Mouse (Mus musculus): ENCODE measurements at regions not wholly inside any gene's neighbourhood (a gene's known extent, or its start where the extent isn't known, plus 50 kb on each side); places are given as distances from the start of the nearest gene placed in this dataset.

DNA sequence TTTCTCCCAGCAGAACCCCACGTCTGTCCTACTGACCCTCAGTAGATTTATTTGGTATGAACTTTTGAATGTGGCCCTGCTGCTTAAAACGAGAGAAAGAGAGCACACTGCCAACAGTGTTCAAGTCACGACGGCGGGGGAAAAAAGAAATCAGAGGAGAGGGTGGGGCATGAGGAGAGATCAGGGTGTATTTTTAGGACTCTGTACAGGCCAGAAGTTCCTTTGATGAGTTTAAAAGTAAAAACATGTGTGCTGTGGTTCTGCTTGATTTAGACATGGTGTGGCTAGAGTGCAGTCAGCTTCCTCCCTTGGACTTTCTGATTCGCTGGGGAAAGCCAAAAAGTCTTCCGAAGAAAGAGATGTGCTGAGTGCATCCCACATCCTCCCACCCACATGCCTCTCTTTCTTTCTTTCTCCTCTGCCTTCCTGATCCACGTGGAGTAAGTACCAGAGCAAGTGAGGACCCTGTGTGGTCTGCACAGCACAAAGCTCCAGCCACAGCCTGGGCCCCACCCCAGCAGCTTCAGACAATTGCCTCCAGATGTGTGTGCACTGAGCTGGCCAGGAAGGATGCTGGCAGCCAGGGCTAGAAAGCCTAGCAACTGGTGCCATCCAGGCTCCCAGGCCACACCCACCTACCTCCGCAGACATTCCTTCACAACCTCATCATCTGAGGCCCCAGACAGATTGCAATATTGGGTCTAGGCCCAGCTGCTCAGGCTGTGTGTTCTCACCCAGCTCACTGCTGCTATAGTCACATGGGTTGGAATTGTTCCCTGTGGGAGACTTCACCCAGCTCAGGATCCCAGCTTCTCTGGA lies 78.5 kb upstream of the Cdh5 start:
- peak; percentile 48 to 57 for DNase-seq (ENCODE audit: low spot score in 2 of 2)

DNA sequence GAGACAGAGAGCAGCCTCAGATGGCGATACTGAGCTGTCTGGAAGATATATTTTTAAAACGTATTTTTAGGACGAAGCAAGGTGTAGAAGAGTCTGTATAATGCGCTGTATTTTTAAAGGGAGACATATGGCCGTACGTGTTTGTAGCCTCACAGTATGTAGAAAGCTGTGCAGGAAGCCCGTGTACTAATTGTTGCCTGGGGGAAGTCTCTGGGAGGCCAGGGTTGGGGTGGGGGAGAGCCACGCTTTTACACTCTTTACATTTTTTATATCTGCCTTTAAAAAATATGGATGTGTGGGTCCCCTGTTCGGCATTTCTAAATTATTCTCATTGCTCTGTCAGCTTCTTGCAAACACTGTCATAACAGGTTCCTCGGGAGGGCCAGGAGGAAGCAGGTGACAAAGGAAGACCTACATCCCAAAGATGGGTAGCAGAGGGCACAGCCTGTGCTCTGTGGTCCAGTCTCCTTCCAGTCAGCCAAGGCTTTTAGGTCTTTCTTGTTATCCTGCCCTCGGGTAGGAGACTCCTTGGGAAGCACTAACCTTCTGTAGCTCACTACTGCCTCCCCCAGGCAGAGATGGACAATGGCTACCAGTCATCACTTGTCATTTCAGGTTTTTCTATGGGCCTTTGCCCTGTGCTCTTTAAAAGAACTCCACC lies 74.1 kb upstream of the Cdh5 start:
- no peak for DNase-seq (ENCODE audit: low spot score in 2 of 2)

GRCm38 (mm10) chr8:104028626-104029025 lies 72.8 kb upstream of the Cdh5 start:
- DNase-seq (ENCODE audit: low spot score in 2 of 2) = peak in 1 of 2 experiments; percentile 85

- no peak for DNase-seq (ENCODE audit: low spot score in 2 of 2)
Observed at GRCm38 (mm10) chr8:104032179-104032578, 69.2 kb upstream of the Cdh5 start.

GRCm38 (mm10) chr8:104033148-104033547 lies 68.3 kb upstream of the Cdh5 start:
- DNase-seq (ENCODE audit: low spot score in 2 of 2) = no peak

- no peak for DNase-seq (ENCODE audit: low spot score in 2 of 2)
Observed at GRCm38 (mm10) chr8:104034286-104034685, 67.1 kb upstream of the Cdh5 start.

DNA sequence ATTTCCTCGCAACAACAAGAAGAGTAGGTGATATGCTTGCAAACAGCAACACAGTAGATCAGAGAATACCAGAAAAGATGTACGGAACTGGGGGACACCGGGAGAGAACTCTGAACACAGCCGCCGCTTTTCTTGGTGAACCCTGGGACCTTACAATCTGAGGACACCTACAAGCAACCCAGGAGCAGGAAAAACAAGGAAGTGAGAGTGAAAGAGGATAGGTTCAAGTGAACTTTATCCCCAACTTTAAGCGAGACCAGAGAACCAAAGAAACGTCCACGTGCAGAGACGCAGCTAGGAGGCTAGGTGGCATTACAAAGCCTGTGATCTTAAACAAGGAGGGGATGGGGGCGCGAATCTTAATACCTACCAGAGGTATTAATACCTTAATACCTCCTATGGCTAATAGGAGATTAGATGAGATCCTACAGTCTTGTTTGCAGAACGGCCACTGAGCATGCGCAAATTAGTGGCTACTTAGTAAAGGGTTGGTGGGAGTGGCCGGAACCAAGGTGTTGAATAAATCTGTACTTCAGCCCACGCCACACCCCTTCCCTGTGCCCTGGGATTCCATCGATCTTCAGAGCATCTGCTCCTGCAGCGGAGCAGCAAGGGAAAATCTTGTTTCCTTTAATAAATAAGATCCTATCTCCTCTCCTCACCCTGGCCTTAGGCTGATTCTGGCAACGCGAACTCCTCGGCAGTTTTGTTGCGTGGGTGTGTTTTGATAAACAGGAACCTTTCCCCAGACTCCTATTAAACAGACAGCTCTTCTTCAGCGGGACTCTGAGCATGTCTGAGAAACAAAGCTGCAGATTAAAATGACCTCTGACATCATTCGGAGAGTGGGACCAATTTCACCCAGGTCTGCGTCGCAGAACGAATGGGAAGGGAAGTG lies 64.6 kb upstream of the Cdh5 start:
- DNase-seq (ENCODE audit: low spot score in 2 of 2) = no peak

DNA sequence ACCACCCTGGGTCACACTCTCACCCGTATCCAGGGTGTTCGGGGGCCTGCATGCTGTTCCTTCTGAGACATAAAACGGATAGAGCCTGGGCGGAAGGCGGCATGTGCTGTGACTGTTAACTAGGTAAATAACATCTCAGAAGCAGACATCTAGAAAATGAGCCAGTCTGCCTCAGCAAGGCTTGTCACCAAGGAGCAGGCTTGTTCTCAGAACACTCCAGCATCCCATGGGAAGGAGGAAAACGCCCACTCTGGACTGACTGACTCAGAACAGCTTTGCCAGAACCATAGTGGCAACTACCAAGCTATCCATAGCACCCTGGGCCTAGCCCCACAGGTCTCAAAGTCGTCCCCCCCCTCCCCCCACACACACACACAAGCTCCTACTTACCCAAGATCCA lies 63.8 kb upstream of the Cdh5 start:
- no peak for DNase-seq (ENCODE audit: low spot score in 2 of 2)

- no peak for DNase-seq (ENCODE audit: low spot score in 2 of 2)
Observed at GRCm38 (mm10) chr8:104039526-104039925, 61.9 kb upstream of the Cdh5 start.

GRCm38 (mm10) chr8:104041522-104041921 lies 59.9 kb upstream of the Cdh5 start:
- DNase-seq (ENCODE audit: low spot score in 2 of 2) = no peak

DNA sequence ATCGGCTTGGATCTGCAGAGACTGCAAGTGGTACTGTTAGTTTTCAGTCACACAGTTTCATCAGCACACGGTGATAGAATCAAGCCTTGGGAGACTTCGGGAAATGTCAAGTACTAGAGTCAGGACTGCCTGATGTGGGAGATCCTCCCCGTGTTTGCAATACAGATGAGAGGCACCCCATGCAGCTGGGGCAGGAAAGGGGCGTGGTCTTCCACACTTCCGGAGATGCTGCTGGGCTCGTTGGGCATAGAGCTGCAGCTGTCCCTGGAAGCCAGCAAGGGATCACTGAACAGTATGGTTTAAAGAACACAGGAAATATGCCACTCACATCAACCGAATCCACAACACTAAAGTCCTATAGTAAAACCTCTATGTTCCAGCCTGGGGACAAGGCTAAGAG lies 59.0 kb upstream of the Cdh5 start:
- no peak for DNase-seq (ENCODE audit: low spot score in 2 of 2)

- DNase-seq (ENCODE audit: low spot score in 2 of 2) = no peak
Observed at GRCm38 (mm10) chr8:104048037-104048436, 53.4 kb upstream of the Cdh5 start.

- no peak for DNase-seq (ENCODE audit: low spot score in 2 of 2)
Observed at GRCm38 (mm10) chr8:104049181-104049580, 52.2 kb upstream of the Cdh5 start.

DNA sequence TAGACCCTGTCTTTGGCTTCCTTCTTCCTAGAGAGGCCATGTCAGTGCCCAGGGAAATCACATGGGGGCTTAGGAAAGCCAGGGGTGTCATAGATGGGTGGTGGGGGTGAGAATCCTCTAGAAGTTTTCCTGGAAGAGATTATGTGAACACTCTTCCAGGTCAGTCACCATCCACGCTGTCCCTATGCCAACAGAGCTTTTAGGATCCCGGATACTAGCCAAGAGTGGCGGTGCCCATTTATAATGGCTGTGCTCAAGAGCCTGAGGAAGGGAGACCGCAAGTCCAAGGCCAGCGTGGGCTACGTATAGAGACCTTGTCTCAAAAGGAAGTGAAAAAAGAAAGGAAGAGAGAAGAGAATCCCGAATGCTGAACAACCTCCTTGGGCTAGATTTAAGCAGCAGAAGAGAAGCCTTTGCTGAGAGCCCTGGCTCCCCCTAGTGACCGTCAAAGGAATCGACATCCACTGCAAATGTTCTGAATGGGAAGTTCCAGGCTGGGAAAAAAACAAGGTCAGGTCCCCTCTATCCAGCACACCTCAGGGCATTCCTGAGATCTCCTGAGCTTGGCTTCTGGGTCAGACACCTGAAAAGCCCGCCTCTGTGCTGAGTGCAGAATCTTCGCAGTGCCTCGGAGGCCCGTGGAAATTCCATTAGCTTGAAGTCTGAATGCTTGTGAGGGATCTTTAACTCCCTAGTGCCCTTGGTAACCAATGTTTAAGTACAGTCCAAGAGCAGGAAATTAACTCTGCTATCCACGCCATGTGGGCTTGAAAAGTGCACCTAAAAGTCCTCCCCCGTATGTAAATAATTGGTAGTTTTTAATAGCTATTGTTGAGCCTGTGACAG lies 50.5 kb upstream of the Cdh5 start:
- DNase-seq (ENCODE audit: low spot score in 2 of 2) = peak; percentile 58 to 80

DNA sequence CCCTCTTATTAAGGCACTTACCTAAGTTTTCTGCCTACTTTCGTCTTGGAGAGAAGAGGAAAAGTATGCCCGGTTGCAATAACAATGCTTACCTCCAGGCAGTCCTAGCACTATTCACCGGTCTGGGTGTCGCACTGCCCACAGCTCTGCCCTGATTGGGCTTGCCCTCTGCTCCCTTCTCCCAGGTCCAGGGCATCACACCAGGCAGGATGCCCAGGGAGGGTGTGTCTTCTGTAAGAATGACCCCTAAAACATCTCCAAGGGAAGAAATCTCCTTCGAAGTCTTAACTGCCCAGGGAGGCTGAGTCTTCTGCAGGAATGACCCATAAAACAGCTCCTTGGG lies 49.9 kb upstream of the Cdh5 start:
- no peak for DNase-seq (ENCODE audit: low spot score in 2 of 2)
